Mouse (Mus musculus) lung, postnatal 36 days (tissue): ENCODE results near the gene Sv2b.
A peak's percentile ranks its signal among the peaks of the same experiment; 100 is the strongest.
"Not testable (repeated sequence)": the region's sequence is repeated elsewhere in the genome, so short reads cannot be mapped to it uniquely, and the experiment has no call there.

Experiments
- DNase-seq: peaks from one replicate; pipeline ENCODE4 v3.0.0; 2022; ENCODE audit warnings: mixed read lengths

Gene Sv2b

GRCm38 (mm10) chr7:75207965-75208644 is 101.0 kb downstream of the Sv2b start:
- no peak for DNase-seq

GRCm38 (mm10) chr7:75206671-75207070 is 102.4 kb downstream of the Sv2b start:
- no peak for DNase-seq

- DNase-seq: no peak
Observed at GRCm38 (mm10) chr7:75205386-75205785, 103.7 kb downstream of the Sv2b start.

- not testable (repeated sequence) for DNase-seq
Observed at GRCm38 (mm10) chr7:75194919-75195230, 114.2 kb downstream of the Sv2b start.

- no peak for DNase-seq
Observed at GRCm38 (mm10) chr7:75194158-75194918, 114.7 kb downstream of the Sv2b start.

- no peak for DNase-seq
Observed at GRCm38 (mm10) chr7:75190192-75190591, 118.9 kb downstream of the Sv2b start.

- DNase-seq: no peak
Observed at GRCm38 (mm10) chr7:75175042-75175441, 134.0 kb downstream of the Sv2b start.

- DNase-seq: no peak
Observed at GRCm38 (mm10) chr7:75167481-75167880, 141.6 kb downstream of the Sv2b start.

- DNase-seq: no peak
Observed at GRCm38 (mm10) chr7:75147174-75147573, 161.9 kb downstream of the Sv2b start.

GRCm38 (mm10) chr7:75142800-75143199 is 166.3 kb downstream of the Sv2b start:
- DNase-seq: no peak

- no peak for DNase-seq
Observed at GRCm38 (mm10) chr7:75141919-75142700, 167.0 kb downstream of the Sv2b start.

GRCm38 (mm10) chr7:75139306-75139705 is 169.8 kb downstream of the Sv2b start:
- DNase-seq: no peak

GRCm38 (mm10) chr7:75134710-75135617 is 174.1 kb downstream of the Sv2b start:
- DNase-seq: peak; percentile 35

GRCm38 (mm10) chr7:75128036-75128435 is 181.0 kb downstream of the Sv2b start:
- DNase-seq: no peak

- DNase-seq: no peak
Observed at GRCm38 (mm10) chr7:75124067-75124466, 185.0 kb downstream of the Sv2b start.

GRCm38 (mm10) chr7:75118022-75118673 is 190.9 kb downstream of the Sv2b start:
- DNase-seq: peak; percentile 71

GRCm38 (mm10) chr7:75110689-75111088 is 198.4 kb downstream of the Sv2b start:
- DNase-seq: peak; percentile 65

- DNase-seq: peak; percentile 41
Observed at GRCm38 (mm10) chr7:75107441-75107840, 201.6 kb downstream of the Sv2b start.

- DNase-seq: no peak
Observed at GRCm38 (mm10) chr7:75103900-75104299, 205.2 kb downstream of the Sv2b start.

GRCm38 (mm10) chr7:75102536-75103332 is 206.3 kb downstream of the Sv2b start:
- DNase-seq: no peak

GRCm38 (mm10) chr7:75085473-75085872 is 223.6 kb downstream of the Sv2b start:
- DNase-seq: no peak
